Mouse (Mus musculus): Measurements from ENCODE around the gene Cldn13. TPM values are rescaled to one million over a fixed set of nuclear protein-coding genes. Genes with fewer than 3 reads are reported as not detected.
"Not testable (repeated sequence)": the region's sequence is repeated elsewhere in the genome, so short reads cannot be mapped to it uniquely, and the experiment has no call there.

The Cldn13 gene
- total RNA-seq, 4 experiments from 2014 or later: not detected

- no peak for DNase-seq (ENCODE audit: low spot score in 2 of 2)
Measured at GRCm38 (mm10) chr5:134934666-134935065, 19.3 kb upstream of the Cldn13 start.

GRCm38 (mm10) chr5:134933686-134934085, 18.4 kb upstream of the Cldn13 start:
- not testable (repeated sequence) for DNase-seq (ENCODE audit: low spot score in 2 of 2)

- no peak for DNase-seq (ENCODE audit: low spot score in 2 of 2)
Measured at GRCm38 (mm10) chr5:134933281-134933680, 18.0 kb upstream of the Cldn13 start.

GRCm38 (mm10) chr5:134932903-134933276, 17.6 kb upstream of the Cldn13 start:
- DNase-seq (ENCODE audit: low spot score in 2 of 2): peak; percentile 8 to 36

- peak; percentile 78 to 81 for DNase-seq (ENCODE audit: low spot score in 2 of 2)
Measured at GRCm38 (mm10) chr5:134932179-134932902, 17.0 kb upstream of the Cldn13 start, which contains the start of gene Mettl27. Mettl27 (plus strand) TSS chr5:134932368.

- no peak for DNase-seq (ENCODE audit: low spot score in 2 of 2)
Measured at GRCm38 (mm10) chr5:134929988-134930387, 14.7 kb upstream of the Cldn13 start.

GRCm38 (mm10) chr5:134926726-134927125, 11.4 kb upstream of the Cldn13 start:
- no peak for DNase-seq (ENCODE audit: low spot score in 2 of 2)

- DNase-seq (ENCODE audit: low spot score in 2 of 2): no peak
Measured at GRCm38 (mm10) chr5:134923141-134923540, 7.8 kb upstream of the Cldn13 start.

- DNase-seq (ENCODE audit: low spot score in 2 of 2): no peak
Measured at GRCm38 (mm10) chr5:134921106-134921505, 5.8 kb upstream of the Cldn13 start.

GRCm38 (mm10) chr5:134920106-134920687, 4.9 kb upstream of the Cldn13 start:
- peak in 1 of 2 experiments; percentile 8 for DNase-seq (ENCODE audit: low spot score in 2 of 2)

- DNase-seq (ENCODE audit: low spot score in 2 of 2): no peak
Measured at GRCm38 (mm10) chr5:134919097-134919496, 3.8 kb upstream of the Cldn13 start.

GRCm38 (mm10) chr5:134918071-134918832, 2.9 kb upstream of the Cldn13 start:
- DNase-seq (ENCODE audit: low spot score in 2 of 2): peak; percentile 12 to 37

GRCm38 (mm10) chr5:134914510-134914909, 816 bp downstream of the Cldn13 start:
- no peak for DNase-seq (ENCODE audit: low spot score in 2 of 2)

- DNase-seq (ENCODE audit: low spot score in 2 of 2): no peak
Measured at GRCm38 (mm10) chr5:134913753-134914152, 1.6 kb downstream of the Cldn13 start.

GRCm38 (mm10) chr5:134913352-134913751, 2.0 kb downstream of the Cldn13 start:
- no peak for DNase-seq (ENCODE audit: low spot score in 2 of 2)

GRCm38 (mm10) chr5:134911901-134912300, 3.4 kb downstream of the Cldn13 start:
- DNase-seq (ENCODE audit: low spot score in 2 of 2): no peak

GRCm38 (mm10) chr5:134907135-134907534, 8.2 kb downstream of the Cldn13 start:
- peak; percentile 87 to 96 for DNase-seq (ENCODE audit: low spot score in 2 of 2)

- DNase-seq (ENCODE audit: low spot score in 2 of 2): no peak
Measured at GRCm38 (mm10) chr5:134906633-134907032, 8.7 kb downstream of the Cldn13 start, which contains the start of gene Tmem270. Tmem270 (minus strand) TSS chr5:134906733.

GRCm38 (mm10) chr5:134901644-134902027, 13.7 kb downstream of the Cldn13 start:
- no peak for DNase-seq (ENCODE audit: low spot score in 2 of 2)

- peak in 1 of 2 experiments; percentile 27 for DNase-seq (ENCODE audit: low spot score in 2 of 2)
Measured at GRCm38 (mm10) chr5:134901012-134901643, 14.2 kb downstream of the Cldn13 start.

- DNase-seq (ENCODE audit: low spot score in 2 of 2): no peak
Measured at GRCm38 (mm10) chr5:134897596-134897995, 17.7 kb downstream of the Cldn13 start.

- DNase-seq (ENCODE audit: low spot score in 2 of 2): no peak
Measured at GRCm38 (mm10) chr5:134896965-134897364, 18.4 kb downstream of the Cldn13 start.
